Mouse (Mus musculus) granulocyte monocyte progenitor cell, adult 5-6 weeks (primary cell): ENCODE data around the gene Art5. TPM values are rescaled to one million over a fixed set of nuclear protein-coding genes. Genes with fewer than 3 reads are reported as not detected.
"Not testable (repeated sequence)": the region's sequence is repeated elsewhere in the genome, so short reads cannot be mapped to it uniquely, and the experiment has no call there.

Experiments used
- ATAC-seq: replicated peaks from 2 replicates; pipeline ENCODE4 v1.8.0; 2016; ENCODE audit warnings: mild to moderate bottlenecking, moderate TSS enrichment, inconsistent platforms; ENCODE audit not compliant: poor library complexity, severe bottlenecking
- total RNA-seq, 2 experiments: library from RNA; stranded (forward) in 1 of 2; stranded (reverse) in 1 of 2; fragments of 200-712, 200-1000 nt in 1 of 2; fragments of >200 nt in 1 of 2; fragmentation: Nextera tagmentation in 1 of 2; gene quantifications; 2 replicates each; pipeline ENCODE4 v1.2.3; 2014 to 2017

The Art5 gene
- total RNA-seq, 2 experiments from 2014 or later = not detected

DNA sequence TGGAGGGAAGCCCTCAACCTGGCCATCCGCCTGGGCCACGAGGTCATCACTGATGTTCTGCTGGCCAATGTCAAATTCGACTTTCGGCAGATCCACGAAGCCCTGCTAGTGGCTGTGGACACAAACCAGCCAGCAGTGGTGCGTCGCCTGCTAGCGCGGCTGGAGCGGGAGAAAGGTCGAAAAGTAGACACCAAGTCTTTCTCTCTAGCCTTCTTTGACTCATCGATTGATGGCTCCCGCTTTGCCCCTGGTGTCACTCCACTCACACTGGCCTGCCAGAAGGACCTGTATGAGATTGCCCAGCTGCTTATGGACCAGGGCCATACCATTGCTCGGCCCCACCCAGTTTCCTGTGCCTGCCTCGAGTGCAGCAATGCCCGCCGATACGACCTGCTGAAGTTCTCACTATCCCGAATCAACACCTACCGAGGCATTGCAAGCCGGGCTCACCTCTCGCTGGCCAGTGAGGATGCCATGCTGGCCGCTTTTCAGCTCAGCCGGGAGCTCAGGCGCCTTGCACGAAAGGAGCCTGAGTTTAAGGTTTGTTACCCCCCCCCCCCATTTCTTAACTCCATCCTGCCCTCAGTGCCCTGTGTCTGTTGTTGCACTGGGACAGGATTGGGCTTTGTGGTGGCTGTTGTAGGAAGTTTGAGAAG, 25.1 kb downstream of the Art5 start:
- no peak for ATAC-seq

- no peak for ATAC-seq
These were observed 26.5 kb downstream of the Art5 start, which contains the start of gene Trpc2 for GRCm38 (mm10) chr7:102082816-102083215. TSS of gene Trpc2 (plus strand) at chr7:102083116.

- no peak for ATAC-seq
These were observed 27.5 kb downstream of the Art5 start for GRCm38 (mm10) chr7:102081784-102082183.

GRCm38 (mm10) chr7:102080311-102080710, 29.0 kb downstream of the Art5 start:
- ATAC-seq = no peak

- ATAC-seq = peak; percentile 33; the same call in 1 of the 2 replicates
These were observed 30.8 kb downstream of the Art5 start for GRCm38 (mm10) chr7:102078517-102078916.

DNA sequence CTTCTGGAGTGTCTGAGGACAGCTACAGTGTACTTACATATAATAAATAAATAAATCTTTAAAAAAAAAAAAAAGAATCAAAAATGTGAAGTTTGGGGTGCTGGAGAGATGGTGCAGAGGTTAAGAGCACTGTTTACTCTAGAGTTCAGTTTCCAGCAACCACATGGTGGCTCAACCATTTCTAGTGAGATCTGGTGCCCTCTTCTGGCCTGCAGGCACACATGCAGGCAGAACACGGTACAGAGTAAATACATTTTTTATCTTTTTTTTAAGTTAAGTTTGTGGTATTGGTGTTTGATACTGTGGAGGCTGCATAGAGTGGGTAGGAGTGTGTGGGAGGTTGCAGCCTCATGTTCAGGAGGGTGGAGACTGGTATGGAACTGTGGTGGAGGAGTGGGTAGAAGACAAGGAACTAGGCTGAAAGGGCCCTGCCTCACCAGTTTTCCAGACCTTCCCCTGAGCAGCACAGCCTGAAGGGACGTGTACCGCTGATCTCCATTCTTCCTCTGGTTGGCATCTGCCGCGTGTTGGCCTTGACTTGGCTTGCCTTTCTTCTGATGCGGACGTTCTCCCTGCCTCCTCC, 32.5 kb downstream of the Art5 start:
- ATAC-seq = peak; percentile 50; the same call in 1 of the 2 replicates

DNA sequence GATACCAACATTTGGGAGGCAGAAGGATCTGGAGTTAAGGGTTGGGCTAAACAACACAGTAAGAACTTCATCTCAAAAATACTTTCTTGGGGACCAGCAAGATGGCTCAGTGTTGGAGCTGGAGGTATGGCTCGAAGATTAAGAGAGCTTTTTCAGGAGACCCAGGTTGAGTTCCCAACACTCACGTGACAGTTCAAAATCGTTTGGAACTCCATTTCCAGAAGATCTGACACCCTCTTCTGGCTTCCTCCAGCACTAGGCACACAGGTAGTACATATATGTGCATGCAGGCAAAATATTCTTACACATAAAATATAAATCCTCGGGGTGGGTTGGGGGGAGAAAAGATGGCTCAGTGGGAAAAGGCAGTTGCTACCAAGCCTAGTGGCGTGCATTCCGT, 42.9 kb downstream of the Art5 start:
- no peak for ATAC-seq

GRCm38 (mm10) chr7:102065046-102065891, 44.0 kb downstream of the Art5 start, which contains the start of the genes Rnf121, Xndc1 and Xntrpc:
TSS of gene Rnf121 (minus strand) at chr7:102065469.
TSS of gene Xndc1 (plus strand) at chr7:102065511.
TSS of gene Xntrpc (plus strand) at chr7:102065713.
- peak; percentile 97 for ATAC-seq

GRCm38 (mm10) chr7:102064655-102065045, 44.6 kb downstream of the Art5 start:
- no peak for ATAC-seq

- no peak for ATAC-seq
These were observed 45.4 kb downstream of the Art5 start for GRCm38 (mm10) chr7:102063891-102064290.

- ATAC-seq = no peak
These were observed 47.1 kb downstream of the Art5 start for GRCm38 (mm10) chr7:102062203-102062602.

DNA sequence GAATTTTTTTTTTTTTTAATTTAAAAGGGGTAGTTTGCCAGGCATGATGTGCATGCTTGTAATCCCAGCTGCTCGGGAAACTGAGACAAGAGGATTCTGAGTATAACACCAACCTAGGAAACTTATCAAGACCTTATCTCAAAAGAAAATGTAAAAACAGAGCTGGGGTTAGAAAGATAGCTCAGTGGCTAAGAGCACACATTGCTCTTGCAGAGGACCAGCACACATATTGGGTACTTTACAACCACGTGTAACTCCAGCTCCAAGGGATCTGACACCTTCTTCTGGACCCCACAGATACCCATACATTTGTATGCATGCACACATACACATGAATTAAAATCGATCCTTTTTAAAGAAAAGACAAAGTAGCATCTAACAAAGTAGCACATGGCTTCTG, 47.9 kb downstream of the Art5 start:
- no peak for ATAC-seq

DNA sequence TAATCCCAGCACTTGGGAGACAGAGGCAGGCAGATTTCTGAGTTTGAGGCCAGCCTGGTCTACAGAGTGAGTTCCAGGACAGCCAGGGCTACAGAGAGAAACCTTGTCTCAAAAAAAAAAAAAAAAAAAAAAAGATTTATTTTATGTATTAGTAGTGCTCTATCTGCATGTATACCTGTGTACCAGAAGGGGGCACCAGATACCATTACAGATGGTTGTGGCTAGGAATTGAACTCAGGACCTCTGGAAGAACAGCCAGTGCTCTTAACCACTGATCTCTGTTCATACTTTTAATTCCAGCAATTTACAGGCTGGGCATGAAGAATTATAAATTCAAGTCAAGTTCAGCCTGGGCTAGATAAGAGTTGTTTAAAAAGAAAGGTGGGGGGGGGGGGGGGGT, 60.8 kb downstream of the Art5 start:
- not testable (repeated sequence) for ATAC-seq

Other genes with a start within 250 kb of the Art5 start
- gene Anapc15, start 245.8 kb downstream of the Art5 start, total RNA-seq (2014; fragmentation: Nextera tagmentation) = 111 and 144 TPM in 2 replicates
- gene Anapc15, start 245.8 kb downstream of the Art5 start, total RNA-seq (2017) = 80.1 and 145 TPM in 2 replicates
- not detected in 2 replicates for gene Folr1, start 238.7 kb downstream of the Art5 start, total RNA-seq (2014; fragmentation: Nextera tagmentation)
- not detected in 2 replicates for gene Folr1, start 238.7 kb downstream of the Art5 start, total RNA-seq (2017)
- 76.6 and 89.7 TPM in 2 replicates for gene Lamtor1, start 203.6 kb downstream of the Art5 start, total RNA-seq (2014; fragmentation: Nextera tagmentation)
- 70.9 and 91.7 TPM in 2 replicates for gene Lamtor1, start 203.6 kb downstream of the Art5 start, total RNA-seq (2017)
- not detected in 2 replicates for gene Tomt, start 203.1 kb downstream of the Art5 start, total RNA-seq (2014; fragmentation: Nextera tagmentation)
- gene Tomt, start 203.1 kb downstream of the Art5 start, total RNA-seq (2017) = 0.09 TPM in 1 of 2 replicates, not detected in the other
- gene Lrrc51, start 175.6 kb downstream of the Art5 start, total RNA-seq (2014; fragmentation: Nextera tagmentation) = 4.0 and 6.1 TPM in 2 replicates
- gene Lrrc51, start 175.6 kb downstream of the Art5 start, total RNA-seq (2017) = 3.8 TPM in 1 of 2 replicates, not detected in the other
- gene Numa1, start 175.4 kb downstream of the Art5 start, total RNA-seq (2014; fragmentation: Nextera tagmentation) = 114 and 116 TPM in 2 replicates
- 153 and 204 TPM in 2 replicates for gene Numa1, start 175.4 kb downstream of the Art5 start, total RNA-seq (2017)
- 5.8 and 12.6 TPM in 2 replicates for gene Il18bp, start 90.8 kb downstream of the Art5 start, total RNA-seq (2014; fragmentation: Nextera tagmentation)
- gene Il18bp, start 90.8 kb downstream of the Art5 start, total RNA-seq (2017) = 1.1 and 3.7 TPM in 2 replicates
- 11.2 and 13.2 TPM in 2 replicates for gene Rnf121, start 44.0 kb downstream of the Art5 start, total RNA-seq (2014; fragmentation: Nextera tagmentation)
- 12.0 and 13.1 TPM in 2 replicates for gene Rnf121, start 44.0 kb downstream of the Art5 start, total RNA-seq (2017)
- 56.6 and 64.4 TPM in 2 replicates for gene Xndc1, start 44.0 kb downstream of the Art5 start, total RNA-seq (2014; fragmentation: Nextera tagmentation)
- gene Xndc1, start 44.0 kb downstream of the Art5 start, total RNA-seq (2017) = 17.0 and 23.2 TPM in 2 replicates
- gene Xntrpc, start 43.8 kb downstream of the Art5 start, total RNA-seq (2014; fragmentation: Nextera tagmentation) = 1.8 and 3.4 TPM in 2 replicates
- 1.5 and 2.3 TPM in 2 replicates for gene Xntrpc, start 43.8 kb downstream of the Art5 start, total RNA-seq (2017)
- gene Trpc2, start 26.4 kb downstream of the Art5 start, total RNA-seq (2014; fragmentation: Nextera tagmentation) = not detected in 2 replicates
- not detected in 2 replicates for gene Trpc2, start 26.4 kb downstream of the Art5 start, total RNA-seq (2017)
- not detected in 2 replicates for gene Art1, start 7.7 kb downstream of the Art5 start, total RNA-seq (2014; fragmentation: Nextera tagmentation)
- gene Art1, start 7.7 kb downstream of the Art5 start, total RNA-seq (2017) = 0.67 TPM in 1 of 2 replicates, not detected in the other
- gene Chrna10, start 7.3 kb upstream of the Art5 start, total RNA-seq (2014; fragmentation: Nextera tagmentation) = not detected in 2 replicates
- gene Chrna10, start 7.3 kb upstream of the Art5 start, total RNA-seq (2017) = not detected in 2 replicates
- 59.8 and 78.4 TPM in 2 replicates for gene Nup98, start 100.7 kb upstream of the Art5 start, total RNA-seq (2014; fragmentation: Nextera tagmentation)
- gene Nup98, start 100.7 kb upstream of the Art5 start, total RNA-seq (2017) = 42.2 and 45.3 TPM in 2 replicates
- gene Pgap2, start 100.7 kb upstream of the Art5 start, total RNA-seq (2014; fragmentation: Nextera tagmentation) = 62.0 and 85.6 TPM in 2 replicates
- 47.1 and 48.4 TPM in 2 replicates for gene Pgap2, start 100.7 kb upstream of the Art5 start, total RNA-seq (2017)
- gene Rhog, start 146.6 kb upstream of the Art5 start, total RNA-seq (2014; fragmentation: Nextera tagmentation) = 277 and 290 TPM in 2 replicates
- 52.9 and 57.3 TPM in 2 replicates for gene Rhog, start 146.6 kb upstream of the Art5 start, total RNA-seq (2017)
- 30.5 and 48.2 TPM in 2 replicates for gene Stim1, start 158.3 kb upstream of the Art5 start, total RNA-seq (2014; fragmentation: Nextera tagmentation)
- 22.9 and 28.3 TPM in 2 replicates for gene Stim1, start 158.3 kb upstream of the Art5 start, total RNA-seq (2017)